Mouse (Mus musculus) liver, adult 2 months (tissue): ENCODE data around the gene Tmpo.

ENCODE experiments used
- CTCF ChIP-seq: fragments of 200-500 bp; IDR thresholded peaks from 2 replicates; pipeline ENCODE4 v1.5.1; 2011; ENCODE audit warnings: low read depth, low read length, control low read depth
- POLR2A ChIP-seq: fragments of 200-500 bp; IDR thresholded peaks from 2 replicates; pipeline ENCODE4 v1.6.1; 2011; ENCODE audit warnings: low read length, control low read depth; ENCODE audit not compliant: insufficient read depth; ENCODE audit errors: extremely low read depth

- TF ChIP-seq POLR2A (no peak), CTCF (peak; percentile 49)
Measured at GRCm38 (mm10) chr10:91141564-91141963, 39.6 kb downstream of the Tmpo start.
